Mouse (Mus musculus): ENCODE measurements around the gene Ush2a. TPM values are rescaled to one million over a fixed set of nuclear protein-coding genes. Genes with fewer than 3 reads are reported as not detected.
A peak's percentile ranks its signal among the peaks of the same experiment; 100 is the strongest.

Ush2a gene
- polyA plus RNA-seq, 1 experiment from 2014 or later: not detected

GRCm38 (mm10) chr1:188675511-188675863, 413.7 kb downstream of the Ush2a start:
- WGBS (ENCODE audit: insufficient replicate concordance): 52% methylated on average over 10 of the region's 10 CpGs
- Histone ChIP-seq H3K4me2 (ENCODE audit: low read depth, low read length) (peak overlapping the region; percentile 32), H3K4me3 (ENCODE audit: low read depth, low read length) (no peak overlapping the region), H3K9me3 (ENCODE audit: low read length) (no peaks in the 10 kb centered on the region), H3K27ac (ENCODE audit: low read depth) (no peak overlapping the region), H3K4me1 (ENCODE audit: insufficient read depth) (peaks cover 4% of the 10 kb centered on the region), H3K27me3 (ENCODE audit: insufficient read depth, low read length) (no peaks in the 10 kb centered on the region), H3K9ac (replicated peaks) (no peak overlapping the region), H3K36me3 (replicated peaks; ENCODE audit: insufficient read depth, low read length) (no peaks in the 10 kb centered on the region)
- TF ChIP-seq EP300 (IDR thresholded peaks at IDR 0.05; ENCODE audit: low read depth): no peak
- no peak for TF ChIP-seq CTCF (IDR thresholded peaks at IDR 0.05; ENCODE audit: low read depth)
- DNase-seq: peak; percentile 23
- ATAC-seq: peak; percentile 77

GRCm38 (mm10) chr1:188678189-188678588, 416.4 kb downstream of the Ush2a start:
- no peak overlapping the region for H3K27ac ChIP-seq (ENCODE audit: low read depth)
- 41% methylated on average over 8 of the region's 8 CpGs for WGBS (ENCODE audit: insufficient replicate concordance)
- no peaks in the 10 kb centered on the region for H3K9me3 ChIP-seq (ENCODE audit: low read length)
- H3K9ac ChIP-seq (replicated peaks): no peak overlapping the region
- TF ChIP-seq CTCF (IDR thresholded peaks at IDR 0.05; ENCODE audit: low read depth): no peak
- no peak for TF ChIP-seq EP300 (IDR thresholded peaks at IDR 0.05; ENCODE audit: low read depth)
- H3K4me1 ChIP-seq (ENCODE audit: insufficient read depth): peaks cover 4% of the 10 kb centered on the region
- no peak overlapping the region for H3K4me2 ChIP-seq (ENCODE audit: low read depth, low read length)
- H3K36me3 ChIP-seq (replicated peaks; ENCODE audit: insufficient read depth, low read length): no peaks in the 10 kb centered on the region
- ATAC-seq: no peak
- no peaks in the 10 kb centered on the region for H3K27me3 ChIP-seq (ENCODE audit: insufficient read depth, low read length)
- H3K4me3 ChIP-seq (ENCODE audit: low read depth, low read length): no peak overlapping the region
- no peak for DNase-seq

DNA sequence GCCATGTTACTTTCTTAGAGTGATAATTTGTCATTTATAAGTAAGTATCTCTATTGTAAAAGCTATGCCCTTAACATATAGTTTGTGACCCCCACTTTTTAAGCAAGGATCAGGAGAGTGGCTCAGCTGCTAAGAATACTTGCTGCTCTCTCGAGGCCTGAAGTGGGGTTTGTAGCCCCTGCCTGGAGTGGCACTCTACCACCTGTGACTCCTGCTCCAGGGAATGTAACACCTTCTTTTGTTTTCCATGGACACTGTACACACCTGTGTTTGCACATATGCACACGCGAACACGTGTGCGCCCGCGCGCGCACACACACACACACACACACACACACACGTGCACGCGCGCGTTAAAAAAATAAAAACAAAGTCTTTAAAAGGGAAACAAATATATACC, 424.5 kb downstream of the Ush2a start:
- Histone ChIP-seq H3K9me3 (ENCODE audit: low read length) (no peaks in the 10 kb centered on the region), H3K4me2 (ENCODE audit: low read depth, low read length) (no peak overlapping the region), H3K4me1 (ENCODE audit: insufficient read depth) (no peaks in the 10 kb centered on the region), H3K36me3 (replicated peaks; ENCODE audit: insufficient read depth, low read length) (no peaks in the 10 kb centered on the region), H3K4me3 (ENCODE audit: low read depth, low read length) (no peak overlapping the region), H3K9ac (replicated peaks) (no peak overlapping the region), H3K27ac (ENCODE audit: low read depth) (no peak overlapping the region), H3K27me3 (ENCODE audit: insufficient read depth, low read length) (no peaks in the 10 kb centered on the region)
- TF ChIP-seq EP300 (IDR thresholded peaks at IDR 0.05; ENCODE audit: low read depth) (no peak), CTCF (IDR thresholded peaks at IDR 0.05; ENCODE audit: low read depth) (no peak)
- DNase-seq (no peak), ATAC-seq (no peak)
- 93% methylated on average over 14 of the region's 14 CpGs for WGBS (ENCODE audit: insufficient replicate concordance)

- no peak overlapping the region for H3K4me2 ChIP-seq (ENCODE audit: low read depth, low read length)
- H3K4me3 ChIP-seq (ENCODE audit: low read depth, low read length): no peak overlapping the region
- no peaks in the 10 kb centered on the region for H3K36me3 ChIP-seq (replicated peaks; ENCODE audit: insufficient read depth, low read length)
- DNase-seq (no peak), ATAC-seq (no peak)
- no peak for TF ChIP-seq CTCF (IDR thresholded peaks at IDR 0.05; ENCODE audit: low read depth)
- no peak for TF ChIP-seq EP300 (IDR thresholded peaks at IDR 0.05; ENCODE audit: low read depth)
- H3K9me3 ChIP-seq (ENCODE audit: low read length): no peaks in the 10 kb centered on the region
- no peak overlapping the region for H3K9ac ChIP-seq (replicated peaks)
- no peaks in the 10 kb centered on the region for H3K27me3 ChIP-seq (ENCODE audit: insufficient read depth, low read length)
- 78% methylated on average over 2 of the region's 2 CpGs for WGBS (ENCODE audit: insufficient replicate concordance)
- H3K4me1 ChIP-seq (ENCODE audit: insufficient read depth): no peaks in the 10 kb centered on the region
- no peak overlapping the region for H3K27ac ChIP-seq (ENCODE audit: low read depth)
These were observed 434.5 kb downstream of the Ush2a start for GRCm38 (mm10) chr1:188696295-188696694.

DNA sequence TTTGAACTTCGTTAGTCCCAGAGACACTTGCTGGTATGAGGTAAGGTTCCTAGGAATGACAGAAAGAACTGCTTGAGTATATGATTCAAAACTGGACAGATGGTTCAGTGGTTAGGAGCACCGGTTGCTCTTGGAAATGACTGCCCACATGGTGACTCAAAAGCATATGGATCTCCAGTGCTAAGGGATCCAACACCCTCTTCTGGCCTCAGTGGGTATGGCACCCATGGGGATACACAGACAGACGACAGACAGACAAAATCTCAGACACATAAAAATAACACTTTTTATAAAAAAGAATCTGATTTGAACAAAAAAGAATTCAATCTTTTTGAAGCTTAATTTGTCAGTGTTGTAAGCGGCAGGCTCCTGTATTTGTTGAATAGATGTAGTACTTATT, 446.4 kb downstream of the Ush2a start:
- Histone ChIP-seq H3K4me2 (ENCODE audit: low read depth, low read length) (no peak overlapping the region), H3K9ac (replicated peaks) (no peak overlapping the region)

DNA sequence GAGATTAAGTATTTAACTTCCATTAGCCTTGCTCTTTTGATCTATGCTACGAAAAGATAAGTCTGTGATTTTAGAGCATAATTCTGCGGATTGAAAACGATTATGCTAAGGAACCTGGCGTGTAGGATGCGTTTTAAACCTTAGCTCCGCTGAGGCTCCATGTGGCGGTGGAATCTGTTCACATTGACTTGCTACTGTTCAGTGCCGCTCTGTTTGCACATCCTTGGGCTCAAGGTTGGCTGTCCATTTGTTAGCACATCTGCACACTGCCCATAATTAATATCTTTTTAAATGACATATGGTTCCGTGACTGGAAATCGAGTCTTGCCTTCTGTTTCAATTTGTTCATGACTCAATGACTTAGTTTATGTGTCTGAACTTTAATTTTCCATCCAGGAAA, 446.9 kb downstream of the Ush2a start:
- Histone ChIP-seq H3K27ac (ENCODE audit: low read depth) (no peak overlapping the region), H3K27me3 (ENCODE audit: insufficient read depth, low read length) (no peaks in the 10 kb centered on the region), H3K4me1 (ENCODE audit: insufficient read depth) (no peaks in the 10 kb centered on the region), H3K4me2 (ENCODE audit: low read depth, low read length) (no peak overlapping the region), H3K9me3 (ENCODE audit: low read length) (no peaks in the 10 kb centered on the region), H3K9ac (replicated peaks) (no peak overlapping the region), H3K4me3 (ENCODE audit: low read depth, low read length) (no peak overlapping the region), H3K36me3 (replicated peaks; ENCODE audit: insufficient read depth, low read length) (no peaks in the 10 kb centered on the region)
- DNase-seq (no peak), ATAC-seq (no peak)
- no peak for TF ChIP-seq CTCF (IDR thresholded peaks at IDR 0.05; ENCODE audit: low read depth)
- TF ChIP-seq EP300 (IDR thresholded peaks at IDR 0.05; ENCODE audit: low read depth): no peak
- WGBS (ENCODE audit: insufficient replicate concordance): 84% methylated on average over 10 of the region's 10 CpGs

More for the DNA sequence above, 446.4 kb downstream of the Ush2a start:
- DNase-seq (no peak), ATAC-seq (no peak)
- Histone ChIP-seq H3K27me3 (ENCODE audit: insufficient read depth, low read length) (no peaks in the 10 kb centered on the region), H3K4me3 (ENCODE audit: low read depth, low read length) (no peak overlapping the region), H3K9me3 (ENCODE audit: low read length) (no peaks in the 10 kb centered on the region), H3K36me3 (replicated peaks; ENCODE audit: insufficient read depth, low read length) (no peaks in the 10 kb centered on the region), H3K4me1 (ENCODE audit: insufficient read depth) (no peaks in the 10 kb centered on the region), H3K27ac (ENCODE audit: low read depth) (no peak overlapping the region)
- TF ChIP-seq CTCF (IDR thresholded peaks at IDR 0.05; ENCODE audit: low read depth) (peak; percentile 23; the same call in 1 of the 2 replicates), EP300 (IDR thresholded peaks at IDR 0.05; ENCODE audit: low read depth) (no peak)
- 71% methylated on average over 4 of the region's 4 CpGs for WGBS (ENCODE audit: insufficient replicate concordance)

DNA sequence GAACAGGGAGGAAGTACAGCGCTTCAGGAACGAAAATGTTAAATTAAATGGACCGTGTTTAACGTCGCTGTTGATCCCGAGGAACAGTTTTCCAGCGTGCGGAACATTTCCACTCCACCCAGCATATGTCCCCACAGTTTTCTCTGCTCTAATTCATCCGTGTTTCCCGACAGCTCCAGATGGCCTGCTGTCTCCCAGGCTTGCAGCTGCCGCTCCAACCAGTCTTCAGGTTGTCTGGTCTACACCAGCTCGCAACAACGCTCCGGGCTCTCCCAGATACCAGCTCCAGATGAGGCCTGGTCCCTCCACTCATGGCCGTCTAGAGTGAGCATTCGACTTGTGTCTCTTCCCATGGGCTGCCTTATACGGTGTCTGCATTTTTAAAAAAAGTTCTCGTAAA, 452.3 kb downstream of the Ush2a start:
- no peaks in the 10 kb centered on the region for H3K36me3 ChIP-seq (replicated peaks; ENCODE audit: insufficient read depth, low read length)
- H3K27ac ChIP-seq (ENCODE audit: low read depth): no peak overlapping the region
- no peaks in the 10 kb centered on the region for H3K9me3 ChIP-seq (ENCODE audit: low read length)
- TF ChIP-seq CTCF (IDR thresholded peaks at IDR 0.05; ENCODE audit: low read depth) (no peak), EP300 (IDR thresholded peaks at IDR 0.05; ENCODE audit: low read depth) (no peak)
- 90% methylated on average over 18 of the region's 18 CpGs for WGBS (ENCODE audit: insufficient replicate concordance)
- H3K27me3 ChIP-seq (ENCODE audit: insufficient read depth, low read length): no peaks in the 10 kb centered on the region
- ATAC-seq: no peak
- no peaks in the 10 kb centered on the region for H3K4me1 ChIP-seq (ENCODE audit: insufficient read depth)
- H3K4me3 ChIP-seq (ENCODE audit: low read depth, low read length): no peak overlapping the region
- H3K4me2 ChIP-seq (ENCODE audit: low read depth, low read length): no peak overlapping the region
- no peak for DNase-seq
- H3K9ac ChIP-seq (replicated peaks): no peak overlapping the region
